Comparison of ENCODE assay signal across 11 mouse cellular contexts in genomic region chr7:142296108-142296507, GRCm38 (mm10). TPM values are rescaled to one million over a fixed set of nuclear protein-coding genes. Genes with fewer than 3 reads are reported as not detected.
A peak's percentile ranks its signal among the peaks of the same experiment; 100 is the strongest.
DNase-seq lines count a peak whose midpoint lies in the region.
"Not testable (repeated sequence)": the region's sequence is repeated elsewhere in the genome, so short reads cannot be mapped to it uniquely, and the experiment has no call there.
"Had no signal": no experiment of that assay in that cellular context is flagged by ENCODE, and none has a peak within 500 bp of the region (broad histone marks: within the 10 kb centered on the region; RNA-seq: fewer than 3 reads in every experiment).

No protein-coding gene starts in this region.

- DNase-seq in heart, adult 11 months: peak; percentile 85
- DNase-seq in heart, postnatal 10 days: peak; percentile 22 to 24
- DNase-seq in kidney, postnatal 14 days: peak; percentile 14
- peak; percentile 40 for DNase-seq in lung, postnatal 10 days
- DNase-seq in ovary, postnatal 36 days (ENCODE audit: low spot score): peak; percentile 35

- intact Hi-C loops in heart, postnatal 10 days (cut with DNase I): not testable (repeated sequence)

RNA-seq across cellular contexts. Expression of gene Krtap5-1, which starts 0.8 kb away (rescaled TPM):
- not detected for total RNA-seq in heart, postnatal 10 days (2021)
- total RNA-seq: adrenal gland, adult 2 months; adrenal gland, postnatal 14 days; adrenal gland, postnatal 36 days; ES-E14; forebrain, postnatal 0 days; MEL had no signal

RNA-seq across cellular contexts. Expression of gene Krtap5-4, which starts 7.2 kb away (rescaled TPM):
- total RNA-seq in heart, postnatal 10 days (2021): not detected
- total RNA-seq: adrenal gland, adult 2 months; adrenal gland, postnatal 14 days; adrenal gland, postnatal 36 days; ES-E14; forebrain, postnatal 0 days; MEL had no signal

RNA-seq across cellular contexts. Expression of gene Gm4559, which starts 21.9 kb away (rescaled TPM):
- total RNA-seq in heart, postnatal 10 days (2021): not detected
- total RNA-seq: adrenal gland, adult 2 months; adrenal gland, postnatal 14 days; adrenal gland, postnatal 36 days; ES-E14; forebrain, postnatal 0 days; MEL had no signal

RNA-seq across cellular contexts. Expression of gene Gm2431, which starts 38.0 kb away (rescaled TPM):
- not detected for total RNA-seq in heart, postnatal 10 days (2021)
- total RNA-seq: adrenal gland, adult 2 months; adrenal gland, postnatal 14 days; adrenal gland, postnatal 36 days; ES-E14; forebrain, postnatal 0 days; MEL had no signal

RNA-seq across cellular contexts. Expression of gene Gm40460, which starts 55.2 kb away (rescaled TPM):
- total RNA-seq in heart, postnatal 10 days (2021): not detected
- total RNA-seq: adrenal gland, adult 2 months; adrenal gland, postnatal 14 days; adrenal gland, postnatal 36 days; ES-E14; forebrain, postnatal 0 days; MEL had no signal

Comparison
In these comparisons a context has a peak if more than half of its experiments do, and no peak if none do; other contexts are left out.
1. Peak in every context shown above with its lines: DNase-seq.
2. DNase-seq: peak in every context shown above with its lines; median percentile 85 in heart, adult 11 months; 40 in lung, postnatal 10 days; 35 in ovary, postnatal 36 days; 23 in heart, postnatal 10 days; 14 in kidney, postnatal 14 days.